Mouse (Mus musculus) erythroblast, embryonic 14.5 days (primary cell): Measurements from ENCODE around the gene S100a7a.

Source experiments
- GATA1 ChIP-seq: IDR thresholded peaks from 2 replicates; pipeline ENCODE4 v1.6.1; 2012; ENCODE audit warnings: low read length, inconsistent platforms, mixed read lengths
- TAL1 ChIP-seq: IDR thresholded peaks from 3 replicates; pipeline ENCODE4 v1.6.1; 2012; ENCODE audit warnings: low read length, inconsistent platforms, mixed read lengths

GRCm38 (mm10) chr3:90653717-90654116 lies at the start of gene S100a7a:
- TF ChIP-seq GATA1, result no peak
- TF ChIP-seq TAL1, result no peak
